Mouse (Mus musculus) fibroblast of lung, adult 2 months (primary cell): Measurements from ENCODE around the gene Sh3pxd2a.
"Not testable (repeated sequence)": the region's sequence is repeated elsewhere in the genome, so short reads cannot be mapped to it uniquely, and the experiment has no call there.

Source experiments
- DNase-seq: peaks from one replicate; pipeline ENCODE4 v3.0.0-alpha.2; 2011; ENCODE audit warnings: low read depth

The Sh3pxd2a gene

DNA sequence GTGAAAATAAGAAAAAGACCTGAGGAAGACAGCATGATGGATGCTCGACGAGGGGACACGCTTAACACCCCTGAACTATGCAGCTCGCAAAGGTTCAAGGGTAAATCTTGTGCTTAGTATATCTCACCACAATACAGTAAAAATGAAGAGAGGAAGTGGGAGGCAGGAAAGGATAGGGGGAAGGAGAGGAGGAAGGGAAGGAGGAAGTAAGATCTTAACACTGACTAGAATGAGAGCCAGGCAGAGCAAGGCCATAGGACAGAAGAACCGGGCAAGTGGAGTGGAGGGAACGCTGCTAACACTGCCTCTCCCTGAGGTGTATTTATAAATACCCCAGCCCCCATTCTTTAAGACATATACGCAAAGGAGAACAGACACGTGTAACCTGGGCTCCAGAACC lies 58.7 kb downstream of the Sh3pxd2a start:
- DNase-seq, result no peak

DNA sequence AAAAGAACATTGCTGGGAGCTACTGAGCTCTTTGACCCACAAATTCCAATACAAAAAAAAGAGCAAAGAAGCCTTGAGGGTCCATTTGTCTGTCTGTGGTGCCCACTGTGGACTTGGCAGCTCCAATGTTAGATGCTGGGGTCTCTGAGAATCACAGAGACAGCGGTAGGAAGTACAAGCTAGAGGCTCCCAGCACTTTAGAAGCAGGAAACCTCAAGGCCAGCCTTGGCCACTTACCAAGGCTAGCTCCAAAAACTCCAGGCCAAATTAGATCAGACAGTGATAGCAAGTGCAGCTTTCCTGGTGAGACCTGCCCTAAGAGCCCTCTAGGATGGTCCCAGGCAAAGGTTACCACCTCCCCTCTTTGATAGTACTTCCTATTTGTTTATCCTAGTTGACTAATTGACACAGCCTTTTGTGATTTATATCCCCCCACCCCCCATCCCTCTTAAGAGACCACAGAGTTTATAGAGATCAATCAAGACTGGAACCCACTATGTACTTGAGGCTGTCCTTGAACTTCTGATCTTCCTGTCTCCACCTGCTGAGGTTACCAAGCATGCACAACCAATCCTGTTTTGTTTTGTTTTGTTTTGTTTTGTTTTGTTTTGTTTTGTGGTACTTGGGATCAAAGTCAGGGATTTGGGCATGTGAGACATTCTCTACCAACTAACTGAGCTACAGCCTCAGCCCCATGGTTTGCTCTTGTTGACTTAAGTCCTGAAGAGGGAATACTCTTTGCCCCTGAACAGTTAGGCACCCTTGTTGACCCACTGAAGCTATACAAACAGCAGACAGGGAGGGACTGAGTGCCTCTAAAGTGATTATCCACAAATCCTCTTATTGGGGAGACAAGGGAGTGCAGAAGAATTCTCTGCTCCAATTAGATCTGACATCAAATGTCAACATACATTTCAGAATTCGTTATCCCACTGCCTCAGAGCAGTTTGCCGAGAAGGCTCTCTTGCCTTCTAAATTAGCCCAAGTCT lies 60.5 kb downstream of the Sh3pxd2a start:
- DNase-seq, result no peak

DNA sequence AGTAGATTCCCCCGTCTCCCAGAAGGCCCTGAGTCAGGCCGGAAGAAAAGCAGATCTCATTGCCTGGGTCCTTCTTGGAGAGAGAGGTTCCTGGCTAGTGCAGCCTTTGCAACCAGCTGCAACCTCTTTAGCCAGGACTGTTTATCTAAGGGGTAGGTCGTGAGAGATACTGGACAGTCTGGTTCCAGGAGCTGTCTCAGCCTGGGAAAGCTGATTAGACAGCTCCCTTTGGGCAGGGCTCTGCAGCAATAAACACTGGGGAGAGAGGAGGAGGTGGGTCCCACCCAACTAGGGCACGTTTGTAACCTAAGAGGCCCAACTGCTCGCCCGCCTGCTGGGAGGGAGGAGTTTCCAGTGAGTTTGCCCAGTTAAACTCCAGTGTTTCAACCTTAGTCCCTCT lies 61.2 kb downstream of the Sh3pxd2a start:
- peak; percentile 49 for DNase-seq

DNA sequence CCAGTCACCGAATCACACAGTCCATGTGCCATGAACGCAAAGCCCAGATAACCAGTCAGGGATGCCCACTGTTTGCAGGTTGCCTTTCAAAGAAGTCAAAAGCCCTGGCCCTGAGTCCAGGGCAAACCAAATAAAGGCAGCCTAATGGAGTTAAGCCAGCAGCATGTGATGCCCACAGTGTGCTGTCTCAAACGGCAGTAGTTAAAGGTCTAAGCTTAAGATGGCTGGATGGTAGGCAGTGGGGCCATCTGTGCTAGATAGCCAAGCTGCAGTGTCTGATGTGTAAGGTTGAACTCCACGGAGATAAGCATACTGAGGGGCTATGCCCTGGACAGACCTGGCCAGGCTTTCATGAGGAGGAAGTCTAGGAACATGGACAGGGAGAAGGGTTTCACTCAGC lies 61.7 kb downstream of the Sh3pxd2a start:
- DNase-seq, result no peak

GRCm38 (mm10) chr19:47399709-47400108 lies 64.5 kb downstream of the Sh3pxd2a start:
- no peak for DNase-seq

DNA sequence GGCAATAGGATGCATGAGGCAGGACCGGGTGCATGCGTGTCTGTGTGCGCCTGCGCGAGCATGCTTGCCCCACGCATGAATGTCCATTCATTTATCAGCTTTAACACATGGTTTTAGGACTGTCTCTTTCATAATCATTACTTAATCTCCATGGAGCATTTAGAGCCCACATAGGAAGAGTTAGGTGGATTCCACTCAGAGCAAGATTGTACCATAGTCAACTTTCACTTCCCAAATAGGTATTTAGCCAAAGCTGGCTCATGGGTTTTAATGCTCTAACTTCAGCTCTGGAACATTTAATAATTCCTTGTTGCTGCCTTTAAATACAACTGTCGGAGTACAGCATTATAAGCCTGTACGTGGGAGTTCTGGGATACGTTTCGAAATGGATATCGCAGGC lies 65.2 kb downstream of the Sh3pxd2a start:
- DNase-seq, result no peak

DNA sequence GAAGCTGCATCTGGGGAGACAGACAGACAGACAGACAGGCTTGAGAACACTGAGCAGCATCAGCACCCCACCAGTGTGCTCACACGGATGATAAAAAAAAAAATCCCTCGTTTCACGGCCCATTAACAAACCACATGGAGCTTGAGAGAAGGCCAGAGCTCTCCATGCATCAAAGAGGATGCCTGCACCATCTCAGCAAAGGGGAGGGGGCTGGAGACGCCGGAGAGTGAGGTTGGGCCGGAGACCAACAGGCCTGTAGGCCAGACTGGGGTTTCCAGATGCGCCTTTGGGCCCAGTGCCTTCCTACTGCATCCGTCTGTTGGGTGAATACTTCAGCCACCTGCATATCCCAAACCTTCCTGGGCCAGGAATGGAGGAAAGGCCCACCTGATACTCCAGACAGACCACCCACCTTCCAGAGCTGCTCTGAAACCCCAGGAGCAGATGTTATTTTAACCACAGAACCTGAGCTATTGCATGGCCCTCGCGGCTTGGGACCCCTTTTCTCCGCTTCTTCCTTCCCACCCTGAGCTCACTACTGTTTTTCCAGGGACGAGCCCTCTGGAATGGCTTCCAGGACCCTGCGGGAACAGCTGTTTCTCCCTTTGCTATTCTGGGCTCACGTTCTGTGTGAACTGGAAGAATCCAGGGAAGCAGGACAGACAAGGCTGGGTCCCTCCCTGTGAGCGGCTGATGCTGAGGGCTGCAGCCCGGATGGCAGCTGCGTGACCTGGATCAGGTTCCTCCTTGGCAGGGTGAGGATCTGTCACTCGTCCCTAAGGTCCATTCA lies 66.1 kb downstream of the Sh3pxd2a start:
- DNase-seq, result no peak

GRCm38 (mm10) chr19:47395338-47395737 lies 68.9 kb downstream of the Sh3pxd2a start:
- DNase-seq, result no peak

GRCm38 (mm10) chr19:47394781-47395180 lies 69.4 kb downstream of the Sh3pxd2a start:
- not testable (repeated sequence) for DNase-seq

DNA sequence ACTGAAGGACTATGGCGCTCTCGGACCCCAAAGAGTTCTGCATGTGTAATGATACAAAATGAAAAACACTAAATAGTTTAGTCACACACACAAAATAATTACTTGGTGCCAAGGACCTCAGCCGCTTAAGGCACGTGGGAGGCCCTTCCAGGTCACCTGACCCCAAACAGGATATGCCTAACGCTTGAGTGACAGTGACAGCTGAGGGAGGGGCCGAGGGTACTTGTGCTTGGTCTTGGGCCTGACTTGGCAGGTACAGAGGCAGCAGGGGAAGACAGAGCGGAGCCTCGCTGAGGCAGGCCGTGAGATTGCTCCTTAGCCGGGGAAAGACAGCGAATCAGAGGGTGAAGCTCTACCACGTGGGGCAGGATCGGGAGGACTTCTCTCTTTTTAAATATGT lies 73.3 kb downstream of the Sh3pxd2a start:
- DNase-seq, result no peak

GRCm38 (mm10) chr19:47387887-47388286 lies 76.3 kb downstream of the Sh3pxd2a start:
- DNase-seq, result no peak

DNA sequence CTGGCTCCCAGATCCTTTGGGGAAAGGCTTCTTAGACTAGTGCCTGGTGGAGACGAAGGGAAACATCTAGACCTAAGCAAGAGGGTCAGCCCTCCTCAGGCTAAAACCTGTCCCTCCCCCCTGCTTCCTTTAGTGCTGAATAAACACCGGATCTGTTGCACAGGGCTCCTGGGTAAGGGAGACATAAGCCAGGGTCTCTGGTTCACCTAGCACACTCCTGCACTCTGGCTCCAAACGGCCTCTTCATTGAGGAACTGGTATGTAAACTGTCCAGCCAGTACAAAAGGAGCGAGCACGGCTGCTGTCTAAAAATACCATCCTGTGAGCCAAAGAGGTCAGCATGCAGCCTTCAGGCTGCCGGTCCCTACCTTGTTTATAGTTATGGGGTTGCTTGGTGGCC lies 76.8 kb downstream of the Sh3pxd2a start:
- DNase-seq, result no peak

DNA sequence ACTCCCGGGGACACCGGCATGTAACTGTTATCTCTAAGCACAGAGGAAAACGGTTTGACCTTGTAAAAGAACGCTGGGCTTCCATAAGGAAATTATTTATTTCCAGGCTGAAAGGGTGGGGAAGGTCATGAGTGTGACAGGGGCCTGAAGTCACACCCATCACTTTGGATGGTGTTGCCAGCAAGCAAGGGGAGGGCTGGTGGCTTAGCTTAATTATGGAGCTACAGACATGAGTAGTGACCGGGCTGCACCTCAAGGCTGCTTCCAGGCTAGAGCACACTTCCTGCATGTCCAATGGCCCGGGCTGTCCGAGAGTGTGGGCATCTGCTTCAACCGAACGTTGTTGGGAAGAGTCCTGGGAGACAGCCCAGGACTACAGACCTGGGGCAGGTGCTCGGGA lies 78.2 kb downstream of the Sh3pxd2a start:
- DNase-seq, result no peak

- no peak for DNase-seq
Measured at GRCm38 (mm10) chr19:47384639-47385038, 79.6 kb downstream of the Sh3pxd2a start.

DNA sequence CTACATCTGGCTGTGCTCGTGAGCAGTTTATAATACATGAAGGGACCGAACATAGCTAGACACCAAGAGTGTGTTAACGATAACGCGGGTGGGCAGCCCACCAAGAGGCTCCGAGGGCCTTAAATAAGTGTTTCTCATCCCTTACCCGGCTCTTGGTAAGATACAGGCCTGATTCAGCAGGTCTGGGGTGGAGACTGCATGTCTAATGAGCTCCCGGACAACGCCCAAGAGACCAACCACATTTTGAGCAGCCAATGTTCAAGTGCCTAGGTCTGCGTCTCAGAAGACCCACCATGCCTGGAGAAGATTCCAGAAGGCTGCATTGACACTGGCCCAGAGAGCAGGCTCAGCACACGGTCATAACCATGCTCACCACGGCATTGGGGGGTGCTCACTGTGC lies 80.2 kb downstream of the Sh3pxd2a start:
- DNase-seq, result no peak

- DNase-seq, result no peak
Measured at GRCm38 (mm10) chr19:47382268-47382667, 81.9 kb downstream of the Sh3pxd2a start.

DNA sequence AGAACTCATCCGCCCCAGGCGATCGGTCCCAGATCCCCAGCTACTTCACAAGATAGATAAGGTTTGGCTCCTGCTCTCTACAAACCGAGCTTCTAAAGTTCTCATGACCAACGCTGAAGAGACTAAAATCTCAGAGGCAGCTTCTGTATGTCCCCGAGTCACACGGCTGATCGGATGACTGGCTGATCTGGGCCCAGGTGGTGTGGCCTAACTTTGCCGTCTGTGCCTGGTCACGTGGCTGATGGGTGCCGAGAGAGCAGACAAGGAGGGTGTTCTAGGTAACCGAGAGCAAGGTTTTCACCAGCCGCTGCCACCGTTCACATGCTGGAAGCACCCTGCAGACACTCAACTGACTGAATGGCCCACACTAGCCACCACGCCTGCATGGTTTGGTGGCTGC lies 83.2 kb downstream of the Sh3pxd2a start:
- DNase-seq, result no peak

DNA sequence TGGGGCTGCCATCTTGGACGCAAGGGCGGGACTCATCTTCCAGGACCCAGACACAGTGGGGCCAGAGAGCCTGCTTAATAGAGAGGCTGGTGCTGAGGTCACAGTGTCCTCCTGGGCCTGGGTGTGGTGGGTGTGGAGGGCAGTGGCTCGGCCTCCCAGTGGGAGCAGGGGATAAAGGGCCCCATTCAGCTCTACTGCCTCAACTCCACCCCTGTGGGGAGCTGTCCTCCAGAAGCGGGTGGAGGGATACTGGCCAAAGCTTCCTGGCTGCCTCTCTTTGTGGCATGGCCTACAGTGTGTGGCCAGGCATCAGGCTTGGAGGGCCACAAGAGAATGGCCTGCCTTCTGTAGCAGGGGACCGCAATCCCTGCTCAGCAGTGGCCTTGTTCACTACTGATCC lies 85.1 kb downstream of the Sh3pxd2a start:
- no peak for DNase-seq

DNA sequence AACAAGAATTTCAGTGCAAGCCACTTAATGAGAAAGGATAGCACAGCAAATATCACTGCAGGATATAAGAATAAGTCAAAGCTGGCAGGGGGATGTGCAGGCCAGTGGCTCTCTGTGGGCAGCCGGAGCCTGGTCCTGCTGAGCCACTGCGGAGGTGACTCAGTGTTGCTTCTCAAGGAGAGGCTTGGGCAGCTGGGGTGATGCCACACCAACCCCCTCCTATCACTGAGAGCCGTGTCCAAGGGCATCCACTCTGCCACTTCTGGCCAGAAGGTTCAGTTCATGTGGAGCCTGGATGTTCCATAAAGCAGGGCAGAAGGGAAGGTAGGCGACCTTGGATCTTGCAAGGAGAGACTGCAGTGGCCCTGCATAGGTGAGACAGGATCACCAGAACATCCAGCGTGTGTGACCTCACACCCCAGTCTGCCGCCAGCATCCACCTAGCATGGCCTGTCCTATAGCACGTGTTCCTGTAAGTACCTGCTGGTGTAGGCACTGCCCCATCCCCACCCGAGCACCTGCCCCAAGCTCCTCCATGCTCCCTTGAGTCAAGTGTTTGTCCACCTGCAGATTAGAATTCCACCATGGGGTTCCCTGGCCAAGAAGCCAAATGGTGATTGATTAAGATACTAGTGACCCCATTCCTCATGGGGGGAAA lies 89.2 kb downstream of the Sh3pxd2a start:
- no peak for DNase-seq

GRCm38 (mm10) chr19:47374440-47374839 lies 89.8 kb downstream of the Sh3pxd2a start:
- no peak for DNase-seq

DNA sequence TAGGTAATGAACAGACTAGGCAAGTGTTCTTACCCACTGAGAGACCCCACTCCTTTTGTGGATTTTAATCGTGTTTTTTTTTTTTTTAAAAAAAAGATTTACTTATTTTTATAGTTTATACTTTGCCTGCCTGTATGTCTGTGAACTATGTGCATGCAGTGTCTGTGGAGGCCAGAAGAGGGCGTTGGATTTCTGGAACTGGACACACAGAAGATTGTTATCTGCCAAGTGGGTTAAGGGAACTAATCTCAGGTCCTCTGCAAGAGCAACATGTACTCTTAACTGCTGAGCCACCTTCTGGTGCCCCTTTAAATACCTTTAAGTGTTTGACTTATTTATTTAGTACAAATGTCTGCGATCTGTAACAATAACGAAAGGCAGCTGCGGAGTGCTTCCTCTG lies 92.2 kb downstream of the Sh3pxd2a start:
- no peak for DNase-seq

- no peak for DNase-seq
Measured at GRCm38 (mm10) chr19:47371521-47371920, 92.7 kb downstream of the Sh3pxd2a start.

DNA sequence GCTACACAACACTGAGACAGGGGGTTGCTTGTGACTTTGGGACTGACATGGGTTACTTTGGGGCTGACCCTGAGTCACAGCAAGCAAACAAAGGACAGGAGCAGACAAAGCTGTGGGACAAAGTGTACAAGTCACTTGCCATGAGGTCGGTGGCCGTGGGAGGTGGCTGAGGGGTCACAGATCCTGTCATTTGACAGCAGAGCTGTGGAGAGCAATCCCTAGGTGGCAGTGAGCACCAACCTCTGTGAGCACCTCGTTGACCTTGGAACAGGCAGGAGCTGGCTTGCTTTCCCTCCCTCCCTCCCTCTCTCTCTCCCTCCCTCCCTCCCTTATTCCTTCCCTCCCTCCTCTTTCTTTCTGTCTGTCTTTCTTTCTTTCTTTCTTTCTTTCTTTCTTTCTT lies 95.2 kb downstream of the Sh3pxd2a start:
- no peak for DNase-seq
